Mouse (Mus musculus): ENCODE results near the gene Zfp74. TPM values are rescaled to one million over a fixed set of nuclear protein-coding genes. Genes with fewer than 3 reads are reported as not detected.
"Not testable (repeated sequence)": the region's sequence is repeated elsewhere in the genome, so short reads cannot be mapped to it uniquely, and the experiment has no call there.

The Zfp74 gene
- polyA plus RNA-seq, 1 experiment from 2014 or later = 3.1 TPM

GRCm38 (mm10) chr7:29981860-29982259 is 28.0 kb upstream of the Zfp74 start:
- H3K36me3 ChIP-seq (ENCODE audit: control insufficient read depth, insufficient read depth, low read length) = no peaks in the 10 kb centered on the region; the same call in 1 of the 2 replicates
- no peaks in the 10 kb centered on the region for H3K9me3 ChIP-seq (ENCODE audit: control insufficient read depth, low read length)
- no peak overlapping the region for H3K9ac ChIP-seq (ENCODE audit: low read length)
- ATAC-seq (ENCODE audit: low FRiP score, low TSS enrichment) = no peak
- H3K4me1 ChIP-seq (replicated peaks; ENCODE audit: control insufficient read depth, insufficient read depth) = 0 out of 2 replicates have a peak, but pooled peaks cover 3% of the 10 kb centered on the region
- WGBS = 60% methylated on average over 3 of the region's 3 CpGs
- H3K4me2 ChIP-seq (replicated peaks; ENCODE audit: low read depth) = no peak overlapping the region
- no peak for TF ChIP-seq EP300 (optimal IDR thresholded peaks at IDR 0.05)
- no peak for TF ChIP-seq CTCF (IDR thresholded peaks at IDR 0.05; ENCODE audit: low read depth)
- no peak overlapping the region for H3K27ac ChIP-seq (replicated peaks)
- H3K4me3 ChIP-seq (ENCODE audit: low read depth, low read length) = no peak overlapping the region
- H3K27me3 ChIP-seq (ENCODE audit: control insufficient read depth, insufficient read depth, low read length) = no peaks in the 10 kb centered on the region
- no peak for DNase-seq (ENCODE audit: low spot score)

GRCm38 (mm10) chr7:29981455-29981854 is 27.6 kb upstream of the Zfp74 start:
- Histone ChIP-seq H3K27me3 (ENCODE audit: control insufficient read depth, insufficient read depth, low read length) (no peaks in the 10 kb centered on the region), H3K27ac (replicated peaks) (no peak overlapping the region), H3K9me3 (ENCODE audit: control insufficient read depth, low read length) (no peaks in the 10 kb centered on the region), H3K9ac (ENCODE audit: low read length) (no peak overlapping the region), H3K36me3 (ENCODE audit: control insufficient read depth, insufficient read depth, low read length) (no peaks in the 10 kb centered on the region; the same call in 1 of the 2 replicates), H3K4me2 (replicated peaks; ENCODE audit: low read depth) (no peak overlapping the region), H3K4me1 (replicated peaks; ENCODE audit: control insufficient read depth, insufficient read depth) (0 out of 2 replicates have a peak, but pooled peaks cover 3% of the 10 kb centered on the region), H3K4me3 (ENCODE audit: low read depth, low read length) (no peak overlapping the region)
- TF ChIP-seq EP300 (optimal IDR thresholded peaks at IDR 0.05) (no peak), CTCF (IDR thresholded peaks at IDR 0.05; ENCODE audit: low read depth) (peak; percentile 5; the same call in 1 of the 2 replicates)
- DNase-seq (ENCODE audit: low spot score) (no peak), ATAC-seq (ENCODE audit: low FRiP score, low TSS enrichment) (no peak)
- WGBS = 43% methylated on average over 5 of the region's 5 CpGs

GRCm38 (mm10) chr7:29980761-29981160 is 26.9 kb upstream of the Zfp74 start:
- Histone ChIP-seq H3K27me3 (ENCODE audit: control insufficient read depth, insufficient read depth, low read length) (no peaks in the 10 kb centered on the region), H3K36me3 (ENCODE audit: control insufficient read depth, insufficient read depth, low read length) (no peaks in the 10 kb centered on the region; the same call in 1 of the 2 replicates), H3K4me3 (ENCODE audit: low read depth, low read length) (no peak overlapping the region), H3K9ac (ENCODE audit: low read length) (no peak overlapping the region), H3K4me2 (replicated peaks; ENCODE audit: low read depth) (no peak overlapping the region), H3K9me3 (ENCODE audit: control insufficient read depth, low read length) (no peaks in the 10 kb centered on the region), H3K27ac (replicated peaks) (no peak overlapping the region), H3K4me1 (replicated peaks; ENCODE audit: control insufficient read depth, insufficient read depth) (0 out of 2 replicates have a peak, but pooled peaks cover 3% of the 10 kb centered on the region)
- 87% methylated on average over 1 of the region's 1 CpGs for WGBS
- TF ChIP-seq CTCF (IDR thresholded peaks at IDR 0.05; ENCODE audit: low read depth) = no peak
- TF ChIP-seq EP300 (optimal IDR thresholded peaks at IDR 0.05) = no peak
- DNase-seq (ENCODE audit: low spot score) = no peak
- ATAC-seq (ENCODE audit: low FRiP score, low TSS enrichment) = no peak

DNA sequence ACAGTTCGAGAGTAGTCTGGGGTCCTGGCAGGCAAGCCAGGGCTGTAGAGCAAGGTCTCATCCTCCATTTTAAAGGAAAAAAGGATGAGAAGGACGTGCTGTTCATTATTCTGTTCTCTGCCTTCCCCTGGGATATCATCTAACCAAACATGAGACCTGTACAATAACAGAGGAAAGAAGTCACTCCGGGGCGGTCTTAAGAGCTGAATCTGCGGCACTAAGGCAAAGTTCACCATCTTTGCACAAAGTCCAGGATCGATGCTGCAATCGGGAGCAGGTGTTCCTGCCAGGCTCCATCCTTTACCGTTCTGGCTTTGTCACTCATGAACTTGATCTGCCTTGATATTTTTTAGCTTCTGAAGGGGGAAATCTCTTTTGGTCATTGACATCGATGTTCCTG is 16.8 kb upstream of the Zfp74 start:
- Histone ChIP-seq H3K4me1 (replicated peaks; ENCODE audit: control insufficient read depth, insufficient read depth) (no peaks in the 10 kb centered on the region), H3K4me3 (ENCODE audit: low read depth, low read length) (no peak overlapping the region), H3K4me2 (replicated peaks; ENCODE audit: low read depth) (no peak overlapping the region), H3K36me3 (ENCODE audit: control insufficient read depth, insufficient read depth, low read length) (no peaks in the 10 kb centered on the region), H3K27me3 (ENCODE audit: control insufficient read depth, insufficient read depth, low read length) (no peaks in the 10 kb centered on the region), H3K9ac (ENCODE audit: low read length) (no peak overlapping the region), H3K9me3 (ENCODE audit: control insufficient read depth, low read length) (no peaks in the 10 kb centered on the region), H3K27ac (replicated peaks) (no peak overlapping the region)
- ATAC-seq (ENCODE audit: low FRiP score, low TSS enrichment) = no peak
- 80% methylated on average over 9 of the region's 9 CpGs for WGBS
- no peak for DNase-seq (ENCODE audit: low spot score)
- TF ChIP-seq EP300 (optimal IDR thresholded peaks at IDR 0.05) = no peak
- TF ChIP-seq CTCF (IDR thresholded peaks at IDR 0.05; ENCODE audit: low read depth) = no peak

DNA sequence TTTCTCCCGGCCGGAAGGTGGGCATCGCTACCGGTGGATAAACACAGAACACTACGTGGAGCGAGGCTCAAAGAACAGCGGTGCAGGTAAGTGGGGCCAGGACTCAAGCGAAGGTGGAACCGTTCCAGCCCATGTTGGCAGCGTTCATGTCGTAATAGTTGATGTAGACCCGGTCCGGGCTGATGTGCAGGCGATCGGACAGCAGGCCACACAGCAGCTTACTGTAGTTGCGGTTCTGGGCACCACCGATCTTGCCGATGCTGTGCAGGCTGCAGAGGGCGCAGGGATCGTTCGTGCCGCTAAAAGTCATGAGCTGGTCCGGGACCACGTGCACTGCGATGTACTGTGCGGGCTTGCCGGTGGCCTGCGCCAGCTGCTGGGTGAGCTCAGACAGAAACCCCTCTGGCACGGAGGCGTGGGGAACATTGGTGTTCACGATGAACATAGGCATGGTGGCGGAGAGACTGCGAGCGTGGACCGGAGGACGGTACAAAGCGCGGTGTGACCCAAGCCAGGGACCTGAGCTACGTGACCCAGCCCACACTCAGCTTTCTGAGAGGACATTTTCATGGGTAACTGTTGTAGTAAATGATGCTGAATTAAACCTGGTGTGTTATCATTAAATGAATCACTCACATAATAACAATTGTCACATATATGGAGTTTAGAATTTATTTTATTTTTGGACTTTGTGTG is 11.4 kb upstream of the Zfp74 start:
- not testable (repeated sequence) for DNase-seq (ENCODE audit: low spot score); H3K4me2 ChIP-seq (replicated peaks; ENCODE audit: low read depth); H3K27me3 ChIP-seq (ENCODE audit: control insufficient read depth, insufficient read depth, low read length); H3K9ac ChIP-seq (ENCODE audit: low read length); H3K9me3 ChIP-seq (ENCODE audit: control insufficient read depth, low read length); H3K27ac ChIP-seq (replicated peaks); H3K4me3 ChIP-seq (ENCODE audit: low read depth, low read length); H3K4me1 ChIP-seq (replicated peaks; ENCODE audit: control insufficient read depth, insufficient read depth); ATAC-seq (ENCODE audit: low FRiP score, low TSS enrichment); H3K36me3 ChIP-seq (ENCODE audit: control insufficient read depth, insufficient read depth, low read length)
- 52% methylated on average over 29 of the region's 39 CpGs for WGBS

DNA sequence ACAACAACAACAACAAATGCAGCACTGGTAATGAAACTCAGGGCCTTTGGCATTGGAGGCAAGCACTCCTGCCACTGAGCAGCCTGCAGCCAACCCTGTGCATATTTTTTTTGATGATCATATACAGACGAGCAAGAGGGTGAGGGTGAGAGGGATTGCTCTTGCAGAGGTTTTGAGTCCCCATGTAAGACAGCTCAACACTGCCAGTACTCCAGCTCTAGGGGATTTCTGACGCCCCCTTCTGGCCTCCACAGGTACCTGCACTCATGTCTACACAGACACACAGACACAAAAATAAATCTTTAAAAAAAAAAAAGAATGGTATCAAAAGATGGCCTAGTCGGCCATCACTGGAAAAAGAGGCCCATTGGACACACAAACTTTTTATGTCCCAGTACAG is 5.1 kb upstream of the Zfp74 start:
- no peak overlapping the region for H3K9ac ChIP-seq (ENCODE audit: low read length)
- DNase-seq (ENCODE audit: low spot score) (no peak), ATAC-seq (ENCODE audit: low FRiP score, low TSS enrichment) (no peak)
- WGBS = 49% methylated on average over 3 of the region's 3 CpGs
- TF ChIP-seq EP300 (optimal IDR thresholded peaks at IDR 0.05) (no peak), CTCF (IDR thresholded peaks at IDR 0.05; ENCODE audit: low read depth) (no peak)
- no peak overlapping the region for H3K27ac ChIP-seq (replicated peaks)
- H3K9me3 ChIP-seq (ENCODE audit: control insufficient read depth, low read length) = no peaks in the 10 kb centered on the region
- H3K4me1 ChIP-seq (replicated peaks; ENCODE audit: control insufficient read depth, insufficient read depth) = no peaks in the 10 kb centered on the region
- H3K4me3 ChIP-seq (ENCODE audit: low read depth, low read length) = no peak overlapping the region
- no peak overlapping the region for H3K4me2 ChIP-seq (replicated peaks; ENCODE audit: low read depth)
- H3K36me3 ChIP-seq (ENCODE audit: control insufficient read depth, insufficient read depth, low read length) = no peaks in the 10 kb centered on the region
- no peaks in the 10 kb centered on the region for H3K27me3 ChIP-seq (ENCODE audit: control insufficient read depth, insufficient read depth, low read length)

All from stomach, postnatal 0 days (tissue).